Mouse (Mus musculus): ENCODE results near the gene Wscd2.

The Wscd2 gene

DNA sequence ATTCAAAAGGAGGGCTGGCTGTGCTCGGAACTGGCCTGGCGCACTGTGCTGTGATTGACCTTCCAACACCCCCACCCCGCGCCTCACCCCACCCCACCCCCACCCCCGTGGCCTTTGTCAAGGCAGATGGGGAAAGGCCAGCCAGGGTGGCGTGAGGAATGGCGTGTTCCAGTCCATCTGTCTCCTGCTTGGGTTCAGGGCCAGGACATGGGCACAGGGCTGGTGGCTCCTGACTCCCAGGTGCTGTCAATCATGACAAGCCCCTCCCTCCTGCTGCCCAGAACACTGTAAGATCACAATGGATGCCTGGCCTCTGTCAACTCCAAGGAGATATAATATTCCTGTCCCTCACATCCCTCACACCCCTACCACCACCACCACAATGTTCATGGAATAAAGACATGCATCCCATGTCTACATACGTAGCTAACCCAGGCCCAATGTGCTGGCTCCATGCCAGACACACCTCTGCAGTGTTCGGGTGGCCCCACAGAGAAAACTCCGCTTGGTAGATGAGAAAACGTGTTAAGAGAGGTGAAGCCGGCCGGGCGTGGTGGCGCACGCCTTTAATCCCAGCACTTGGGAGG is 130.1 kb downstream of the Wscd2 start:
- DNase-seq, result no peak

DNA sequence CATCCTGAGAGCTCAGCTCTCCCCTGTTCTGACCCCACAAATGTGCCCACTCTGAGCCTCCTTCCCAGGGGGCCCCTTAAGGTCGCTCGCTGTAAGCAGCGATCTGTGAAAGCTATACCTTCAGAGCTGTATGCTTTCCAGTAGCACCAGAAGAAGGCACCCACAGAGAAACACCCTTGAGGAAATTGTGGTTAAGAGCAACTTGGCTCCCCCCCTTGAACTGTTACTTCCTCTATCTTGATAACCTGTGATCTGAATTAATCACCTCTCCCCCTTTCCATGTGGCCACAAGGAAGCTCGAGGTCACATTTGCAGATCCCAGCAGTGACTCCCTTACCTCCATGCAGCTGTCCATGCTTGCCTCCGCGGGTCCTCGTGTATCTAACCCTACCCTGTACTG is 130.9 kb downstream of the Wscd2 start:
- no peak for DNase-seq

- no peak for DNase-seq
Observed at GRCm38 (mm10) chr5:113623052-113623451, 132.9 kb downstream of the Wscd2 start.

DNA sequence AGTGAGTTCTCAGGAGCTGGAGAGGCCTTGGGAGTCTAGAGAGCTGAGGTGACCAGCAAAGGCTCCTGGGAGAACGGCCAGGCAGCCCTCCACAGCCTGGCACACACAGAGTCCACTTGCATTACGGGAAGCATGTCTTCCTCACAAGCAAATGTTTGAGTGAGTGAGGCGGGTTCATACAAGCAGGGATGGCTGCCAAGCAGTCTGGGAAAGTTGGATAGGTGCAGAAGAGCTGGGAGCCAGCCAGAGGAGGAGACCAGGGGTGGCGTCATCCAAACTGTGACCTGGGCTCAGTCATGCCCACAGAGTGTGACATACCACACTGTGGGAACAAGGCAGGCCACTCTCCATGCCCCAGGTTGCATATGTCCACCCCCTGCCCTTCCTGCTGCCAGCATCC is 134.9 kb downstream of the Wscd2 start:
- DNase-seq, result no peak

DNA sequence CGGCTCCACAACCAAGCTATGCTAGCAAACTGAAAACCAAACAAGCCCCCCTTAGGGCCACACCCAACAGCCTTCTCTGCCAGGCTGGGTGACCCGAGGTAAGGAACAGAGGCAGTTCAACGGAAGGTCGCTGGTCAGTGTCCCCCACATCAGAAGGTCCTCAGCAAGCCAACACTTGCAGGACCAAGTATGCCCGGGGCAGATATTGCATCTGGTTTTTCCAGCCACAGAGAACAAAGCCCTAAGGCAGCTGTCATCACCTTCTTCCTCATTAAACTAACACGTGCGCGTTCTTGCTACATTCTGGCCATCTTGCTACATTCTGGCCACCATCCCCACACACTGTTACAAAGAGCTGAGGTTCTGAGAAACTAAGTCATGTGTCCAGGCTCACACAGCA is 136.2 kb downstream of the Wscd2 start:
- no peak for DNase-seq

DNA sequence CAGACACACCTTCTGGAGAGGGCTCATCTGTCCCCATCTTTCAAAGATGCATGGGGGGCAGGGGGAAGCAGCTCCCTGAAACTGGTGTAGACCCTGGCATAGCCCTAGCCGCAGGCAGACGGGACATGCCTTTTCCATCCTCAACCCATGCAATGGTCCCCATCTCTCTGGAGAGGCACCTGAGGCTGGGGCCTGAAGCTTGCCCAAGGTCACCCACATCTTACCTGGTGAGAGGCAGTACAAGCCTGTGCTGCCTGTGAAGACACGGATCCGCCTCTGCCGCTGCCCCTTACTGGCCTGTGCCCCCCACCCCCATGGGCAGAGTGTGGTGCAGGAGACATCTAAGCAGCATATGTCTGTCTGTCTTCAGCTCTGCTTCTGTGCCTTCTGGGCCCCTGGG is 136.9 kb downstream of the Wscd2 start:
- no peak for DNase-seq

DNA sequence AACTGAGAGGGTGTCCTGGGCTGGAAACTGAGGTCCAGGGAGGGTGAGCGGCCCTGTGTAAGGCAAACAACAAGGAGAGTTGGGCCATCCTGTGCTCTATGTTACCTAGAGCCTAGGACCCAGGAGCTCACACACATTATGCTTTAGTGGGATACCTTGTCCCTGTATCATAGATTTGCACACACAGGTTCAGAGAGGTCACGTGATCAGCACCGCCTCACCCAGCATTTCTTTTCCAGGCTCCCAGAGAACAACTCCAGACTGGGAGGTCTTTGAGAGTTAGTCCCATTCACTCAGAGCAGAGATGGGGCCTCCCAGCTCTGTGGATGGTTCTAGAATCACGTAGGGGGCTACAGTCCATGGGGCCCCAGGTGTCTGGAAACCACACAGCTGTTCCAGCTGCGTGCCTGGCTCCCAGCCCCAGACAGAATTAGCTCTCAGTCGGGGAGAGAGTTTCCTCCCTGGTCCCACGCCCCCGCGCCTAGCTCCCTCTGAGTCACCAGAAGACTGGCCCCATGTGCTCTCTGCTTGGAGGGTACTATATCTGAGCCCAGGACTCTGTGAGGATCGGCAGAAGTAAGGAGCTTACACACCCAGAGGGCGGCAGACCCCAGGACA is 137.8 kb downstream of the Wscd2 start:
- peak; percentile 44 for DNase-seq

DNA sequence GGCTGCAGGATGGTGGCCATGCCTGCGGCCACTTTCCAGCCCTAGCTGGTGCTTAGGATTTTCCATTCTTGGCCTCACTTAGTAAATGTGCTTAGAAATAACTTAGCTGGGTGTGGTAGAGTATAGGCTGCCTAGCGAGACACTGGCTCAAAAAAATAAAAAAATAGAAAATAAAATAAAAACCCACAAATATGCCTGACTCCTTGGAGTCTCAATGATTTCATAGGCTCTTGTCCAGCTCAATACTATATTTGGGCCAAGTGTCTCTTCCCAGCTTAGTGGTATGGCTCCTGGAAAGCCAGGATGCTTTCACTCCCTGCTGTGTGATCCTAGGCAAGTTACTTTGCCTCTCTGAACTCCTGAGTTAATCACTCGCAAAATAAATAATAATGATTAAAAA is 139.1 kb downstream of the Wscd2 start:
- DNase-seq, result no peak

DNA sequence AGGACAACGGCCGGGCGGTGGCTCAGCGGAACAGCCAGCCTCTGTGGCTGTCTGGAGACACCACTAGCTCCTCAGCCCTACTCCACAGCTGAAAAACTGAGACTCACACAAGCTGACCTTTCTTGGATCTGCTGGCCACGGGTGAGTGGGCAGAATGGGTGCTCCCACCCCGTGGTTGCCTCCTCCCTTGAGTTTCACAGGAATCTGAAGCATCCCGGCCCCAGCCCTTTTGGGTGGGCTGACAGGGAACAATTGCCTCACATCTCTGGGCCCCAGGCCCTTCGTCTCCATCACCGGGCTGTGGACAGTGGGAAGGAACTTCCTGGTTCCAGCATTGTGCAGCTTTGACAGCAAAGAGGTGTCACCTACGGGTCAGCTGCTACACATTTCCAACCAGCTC is 140.0 kb downstream of the Wscd2 start:
- no peak for DNase-seq

- DNase-seq, result no peak
Observed at GRCm38 (mm10) chr5:113633037-113633714, 143.0 kb downstream of the Wscd2 start.

DNA sequence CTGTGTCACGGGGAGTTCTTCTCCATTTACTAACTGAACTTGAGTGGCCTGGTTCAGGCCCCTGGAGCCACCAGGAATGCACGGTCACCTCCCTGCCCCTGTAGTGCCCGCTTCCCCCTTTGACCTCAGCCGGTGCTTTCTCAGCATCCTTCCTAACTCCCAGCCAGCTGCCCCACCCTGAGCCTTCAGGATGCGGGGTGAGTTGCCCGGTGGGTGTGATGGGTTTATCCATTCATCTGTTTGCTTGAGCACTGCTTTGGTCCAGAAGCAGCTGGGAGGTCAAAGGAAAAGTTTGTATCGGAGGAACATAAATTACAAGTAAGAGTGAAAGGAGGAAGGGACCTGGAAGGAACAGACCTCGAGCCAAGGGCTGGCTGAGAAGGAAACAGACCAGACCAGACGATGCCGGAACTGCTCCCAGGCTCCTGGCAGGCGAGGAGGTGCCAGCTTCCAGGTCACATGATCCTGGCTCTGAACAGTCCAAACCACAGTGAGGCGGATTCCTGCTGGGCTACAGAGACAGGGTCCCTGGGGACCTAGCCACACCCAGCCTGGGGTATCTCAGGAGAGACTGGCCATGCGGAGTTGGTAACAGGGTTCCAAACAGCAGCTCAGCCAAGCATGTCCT is 144.0 kb downstream of the Wscd2 start:
- no peak for DNase-seq

GRCm38 (mm10) chr5:113634887-113635610 is 144.9 kb downstream of the Wscd2 start:
- no peak for DNase-seq

DNA sequence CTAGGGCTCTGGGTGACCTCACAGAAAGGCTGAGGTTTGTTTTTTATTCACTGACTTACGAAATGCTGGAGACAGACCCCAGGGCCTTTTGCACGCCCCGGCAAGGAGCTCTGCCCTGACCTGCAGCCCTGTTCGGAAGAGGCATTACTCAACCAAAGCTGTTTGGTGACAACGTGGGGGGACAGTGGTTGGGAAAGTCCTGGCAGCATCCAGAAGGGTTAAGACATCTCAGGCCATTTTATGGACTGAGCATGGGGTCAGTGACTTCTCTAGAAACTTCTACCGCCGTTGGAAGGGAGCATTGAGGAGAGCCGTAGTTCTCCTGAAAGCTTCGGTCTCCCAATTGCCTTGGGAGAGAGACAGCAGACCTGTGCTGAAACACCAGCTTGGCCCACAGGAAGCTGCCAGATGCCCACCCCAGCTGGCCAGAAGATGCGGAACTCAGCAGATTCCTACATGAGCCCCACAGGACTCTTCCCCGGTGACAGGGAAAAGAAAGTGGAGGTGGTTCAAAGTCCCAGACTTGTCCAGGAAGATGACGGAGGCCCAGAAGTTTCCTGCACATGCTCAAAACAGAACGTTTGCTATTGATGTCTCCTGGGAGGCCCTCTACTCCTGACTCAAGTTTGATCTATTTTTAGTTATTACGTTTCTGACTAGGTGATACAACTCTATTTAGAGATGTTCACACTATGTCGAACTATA is 145.9 kb downstream of the Wscd2 start:
- DNase-seq, result no peak

- no peak for DNase-seq
Observed at GRCm38 (mm10) chr5:113637631-113638030, 147.5 kb downstream of the Wscd2 start.

GRCm38 (mm10) chr5:113638055-113638454 is 147.9 kb downstream of the Wscd2 start:
- no peak for DNase-seq

DNA sequence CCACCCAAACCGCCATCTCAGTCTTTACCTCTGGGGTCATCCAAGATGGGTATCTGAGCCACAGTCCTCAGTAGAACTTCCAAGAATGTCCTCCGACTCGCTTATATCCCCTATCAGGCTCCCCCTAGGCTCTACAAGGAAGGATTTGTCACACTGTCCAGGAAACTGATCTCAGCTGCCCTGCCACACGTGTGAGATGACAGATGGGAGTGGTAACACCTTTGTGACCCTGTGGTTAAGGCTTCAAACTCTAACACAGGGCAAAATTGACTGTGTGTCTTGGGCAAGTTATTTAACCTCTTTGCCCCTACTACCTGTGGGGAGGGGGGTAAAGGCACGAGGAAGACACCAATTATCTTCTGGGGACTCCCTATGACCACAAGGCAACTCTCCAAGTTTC is 149.0 kb downstream of the Wscd2 start:
- no peak for DNase-seq
